Mouse (Mus musculus): ENCODE data around the gene Faah.

Gene Faah

DNA sequence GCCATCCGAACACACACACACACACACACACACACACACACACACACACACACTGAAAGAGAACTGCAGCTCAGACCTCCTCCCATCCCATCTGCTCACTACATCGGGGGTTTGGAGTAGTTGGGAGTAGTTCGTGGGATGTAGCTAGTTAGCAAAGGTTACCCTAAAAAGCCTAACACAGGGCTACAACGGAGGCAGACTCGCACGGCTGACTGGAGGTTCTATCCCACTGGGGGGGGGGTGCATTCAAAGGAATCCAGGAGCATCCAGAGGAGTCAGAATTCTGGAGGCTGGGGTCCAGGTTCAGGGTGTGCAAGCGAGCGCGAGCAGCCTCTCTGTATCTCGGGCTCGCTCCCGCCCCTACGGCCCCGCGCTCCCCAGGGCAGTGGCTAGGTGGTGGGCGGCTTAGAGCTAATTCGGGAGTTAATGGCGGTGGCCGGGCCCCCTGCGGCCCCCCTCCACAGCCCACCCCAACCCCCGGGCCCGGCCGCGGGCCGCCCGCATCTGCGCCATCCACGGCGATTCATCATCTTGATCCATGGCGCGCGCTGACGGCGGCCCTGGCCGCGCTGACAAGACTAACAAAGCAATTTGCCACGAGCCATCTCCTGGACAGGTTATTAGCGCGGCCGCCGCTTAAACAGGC, 73.9 kb downstream of the Faah start:
- no peak for ATAC-seq (ENCODE audit: low TSS enrichment)

GRCm38 (mm10) chr4:115941242-115941820, 76.4 kb downstream of the Faah start:
- no peak for ATAC-seq (ENCODE audit: low TSS enrichment)

- ATAC-seq (ENCODE audit: low TSS enrichment) = no peak
Observed at GRCm38 (mm10) chr4:115940681-115941080, 77.0 kb downstream of the Faah start.

GRCm38 (mm10) chr4:115939295-115940102, 78.2 kb downstream of the Faah start, which contains the start of gene Dmbx1:
Gene Dmbx1, minus strand, starts transcription at chr4:115939926.
- ATAC-seq (ENCODE audit: low TSS enrichment) = no peak

DNA sequence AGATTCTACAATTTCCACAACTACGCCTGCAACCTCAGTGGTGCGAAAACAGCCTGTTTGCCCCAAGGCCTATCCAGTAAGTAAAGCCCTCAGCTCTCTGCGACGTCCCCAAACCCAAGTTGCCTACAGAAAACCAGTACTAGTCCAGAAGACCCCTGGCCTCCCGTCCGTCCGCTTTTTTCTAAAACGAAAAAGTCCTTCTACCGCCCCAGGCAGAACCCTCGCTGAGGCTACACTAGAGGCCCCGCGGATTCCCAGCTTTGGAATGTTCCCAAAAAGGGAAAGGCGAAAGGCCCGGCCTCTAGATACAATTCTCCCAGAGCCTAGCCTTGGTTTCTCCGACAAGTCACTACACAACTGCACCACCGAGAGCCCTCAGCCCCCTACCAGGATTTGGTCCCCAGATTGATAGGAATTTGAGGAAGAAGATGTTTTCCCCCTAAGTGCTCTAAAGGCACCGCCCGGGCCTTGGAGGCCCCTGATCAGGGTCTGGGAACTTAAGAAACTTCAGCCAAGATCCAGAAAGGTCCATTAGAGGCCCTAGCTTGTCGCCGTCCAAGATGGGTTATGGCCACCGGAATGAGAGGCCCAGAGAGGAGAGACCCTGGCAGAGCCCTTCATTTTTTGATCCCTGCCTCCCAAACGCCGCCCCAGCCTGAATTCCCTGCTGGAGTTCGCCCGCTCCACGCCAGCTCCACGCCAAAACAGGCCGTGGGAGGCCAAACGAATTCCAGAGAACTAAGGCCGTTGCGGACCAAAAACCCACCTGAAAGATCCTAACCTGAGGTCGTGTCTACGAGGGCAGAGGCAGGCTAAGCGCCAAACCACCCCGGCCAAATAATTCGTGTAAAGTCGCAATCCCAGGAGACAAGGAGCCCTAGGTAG, 79.2 kb downstream of the Faah start:
- ATAC-seq (ENCODE audit: low TSS enrichment) = no peak

GRCm38 (mm10) chr4:115937061-115937976, 80.4 kb downstream of the Faah start:
- no peak for ATAC-seq (ENCODE audit: low TSS enrichment)

DNA sequence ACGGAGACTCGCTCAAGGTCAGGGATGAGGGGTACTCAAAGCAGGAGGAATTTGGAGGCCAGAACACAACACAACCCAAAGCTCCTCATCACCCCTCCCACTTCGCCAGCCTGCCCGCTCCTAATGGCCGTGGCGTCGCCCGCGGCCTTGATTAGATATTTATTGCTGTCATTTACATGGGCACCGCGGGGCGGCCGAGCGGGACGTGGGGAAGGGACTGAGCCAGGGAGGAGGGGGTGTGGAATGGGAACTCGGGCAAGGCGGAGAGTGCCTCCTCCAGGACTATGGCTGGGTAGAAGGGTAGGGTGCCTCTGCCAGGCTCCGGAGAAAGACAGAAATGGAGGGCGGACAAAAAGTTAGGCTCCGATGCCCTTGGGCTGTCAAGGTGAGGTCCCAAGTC, 81.1 kb downstream of the Faah start:
- no peak for ATAC-seq (ENCODE audit: low TSS enrichment)

DNA sequence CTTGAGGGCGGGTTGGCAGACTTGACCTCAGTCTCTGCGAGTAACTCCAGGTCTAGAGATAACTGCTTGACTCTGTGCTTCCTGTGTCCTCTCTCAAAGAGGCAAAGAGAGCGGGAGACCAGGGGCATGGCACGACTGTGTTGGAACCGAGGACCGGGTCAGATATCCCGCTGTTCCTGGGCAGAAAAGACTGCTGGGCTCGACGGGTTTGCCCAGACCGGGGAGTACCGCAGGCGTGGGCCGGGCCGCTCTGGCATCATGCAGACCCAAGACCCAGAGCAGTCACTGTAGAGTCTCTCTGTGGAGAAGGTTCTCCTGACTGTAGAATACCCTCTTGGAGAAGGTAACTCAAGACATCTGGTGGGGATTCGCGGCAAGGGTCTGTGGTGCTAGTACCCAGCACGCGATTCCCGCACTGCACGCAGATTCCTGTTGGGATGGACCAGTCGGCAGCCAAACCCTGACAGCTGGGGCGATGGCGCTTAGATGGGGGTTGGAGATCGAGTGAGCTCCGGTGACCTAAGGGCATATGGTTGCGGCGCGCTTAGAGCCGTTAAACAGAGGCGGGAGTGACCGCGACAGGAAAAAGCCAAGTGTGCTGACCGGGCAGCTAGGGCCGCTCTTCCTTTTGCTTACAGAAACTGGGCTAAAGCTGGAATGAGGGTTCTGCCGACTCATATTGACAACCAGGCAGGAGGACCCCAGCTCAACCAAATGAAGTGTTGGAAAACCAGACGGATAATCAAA, 81.7 kb downstream of the Faah start:
- ATAC-seq (ENCODE audit: low TSS enrichment) = no peak

- no peak for ATAC-seq (ENCODE audit: low TSS enrichment)
Observed at GRCm38 (mm10) chr4:115931556-115932088, 86.1 kb downstream of the Faah start.

- no peak for ATAC-seq (ENCODE audit: low TSS enrichment)
Observed at GRCm38 (mm10) chr4:115927637-115928036, 90.1 kb downstream of the Faah start.

GRCm38 (mm10) chr4:115923262-115923880, 94.4 kb downstream of the Faah start:
- ATAC-seq (ENCODE audit: low TSS enrichment) = no peak; the same call in 1 of the 2 replicates

DNA sequence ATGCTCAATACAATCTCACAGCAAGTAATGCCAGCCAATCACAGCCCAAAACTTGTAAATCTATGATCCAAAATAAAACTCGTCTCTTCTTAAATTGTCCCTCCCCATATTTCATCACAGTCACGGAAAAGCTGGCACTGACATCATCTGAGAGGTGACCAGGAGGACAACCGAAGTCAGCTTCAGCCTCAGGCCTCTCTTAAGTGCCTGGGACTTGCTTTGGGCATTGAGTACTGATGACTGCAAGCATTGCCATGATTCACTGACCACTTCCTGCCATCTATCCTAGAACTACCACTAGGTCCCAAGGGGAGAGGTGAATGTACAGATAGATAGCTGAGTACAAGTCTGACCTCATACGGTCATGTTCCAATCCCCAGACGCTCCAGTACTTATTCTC, 95.0 kb downstream of the Faah start:
- no peak for ATAC-seq (ENCODE audit: low TSS enrichment)

GRCm38 (mm10) chr4:115919911-115920310, 97.8 kb downstream of the Faah start:
- ATAC-seq (ENCODE audit: low TSS enrichment) = no peak
